Mouse (Mus musculus) hindbrain, embryonic 14.5 days (tissue): ENCODE results near the gene Syvn1. TPM values are rescaled to one million over a fixed set of nuclear protein-coding genes. Genes with fewer than 3 reads are reported as not detected.

Experiments used
- ATAC-seq: fragments of 200-750 bp; cut with Nextera tagmentation; 2 replicates; pipeline ENCODE4 v1.8.0; 2017; ENCODE audit warnings: moderate number of reproducible peaks, mild to moderate bottlenecking, moderate TSS enrichment, moderate library complexity; ENCODE audit not compliant: low FRiP score
- DNase-seq: peaks from one replicate; pipeline ENCODE4 v3.0.0-alpha.2; 2015; ENCODE audit warnings: low spot score
- H3K27ac ChIP-seq: fragments of 300-500 bp; sonication (generic); 2 replicates; pipeline ENCODE4 v1.5.1; 2014; ENCODE audit warnings: mild to moderate bottlenecking, moderate library complexity
- H3K27me3 ChIP-seq: fragments of 300-500 bp; sonication (generic); 2 replicates; pipeline ENCODE4 v1.6.1; 2014; ENCODE audit warnings: mild to moderate bottlenecking, low read length, mixed read lengths; ENCODE audit not compliant: control insufficient read depth, insufficient read depth
- H3K36me3 ChIP-seq: fragments of 300-500 bp; sonication (generic); replicated peaks from 2 replicates; pipeline ENCODE4 v1.6.1; 2014; ENCODE audit not compliant: control insufficient read depth, insufficient read depth
- H3K4me1 ChIP-seq: fragments of 300-500 bp; sonication (generic); replicated peaks from 2 replicates; pipeline ENCODE4 v1.6.1; 2014; ENCODE audit warnings: antibody characterized with exemption, low read length, mixed read lengths; ENCODE audit not compliant: control insufficient read depth, insufficient read depth
- H3K4me2 ChIP-seq: fragments of 300-500 bp; sonication (generic); replicated peaks from 2 replicates; pipeline ENCODE4 v1.6.1; 2014; ENCODE audit warnings: mild to moderate bottlenecking, moderate library complexity
- H3K4me3 ChIP-seq: fragments of 300-500 bp; sonication (generic); replicated peaks from 2 replicates; pipeline ENCODE4 v1.5.1; 2014; ENCODE audit warnings: mild to moderate bottlenecking, low read length
- H3K9ac ChIP-seq: fragments of 300-500 bp; sonication (generic); 2 replicates; pipeline ENCODE4 v1.6.1; 2014
- H3K9me3 ChIP-seq: fragments of 300-500 bp; sonication (generic); 2 replicates; pipeline ENCODE4 v1.6.1; 2016; ENCODE audit warnings: low read length; ENCODE audit not compliant: control insufficient read depth
- WGBS: fragments of 180-500 bp; shearing (Covaris S2); extraction: QIAGEN DNeasy Blood & Tissue Kit; methylation state at CpG from one replicate; pipeline ENCODE4 v1.1.7; 2014; 5-methylcytosine and 5-hydroxymethylcytosine counted together
- polyA plus RNA-seq: library from polyadenylated mRNA; unstranded; fragments of >200 nt; fragmentation: Nextera tagmentation; extraction: Ambion mirVana; gene quantifications from 2 replicates; pipeline ENCODE4 v1.2.1, GENCODE M21; 2014

The Syvn1 gene
- polyA plus RNA-seq, 1 experiment from 2014 or later = 28.7 TPM

DNA sequence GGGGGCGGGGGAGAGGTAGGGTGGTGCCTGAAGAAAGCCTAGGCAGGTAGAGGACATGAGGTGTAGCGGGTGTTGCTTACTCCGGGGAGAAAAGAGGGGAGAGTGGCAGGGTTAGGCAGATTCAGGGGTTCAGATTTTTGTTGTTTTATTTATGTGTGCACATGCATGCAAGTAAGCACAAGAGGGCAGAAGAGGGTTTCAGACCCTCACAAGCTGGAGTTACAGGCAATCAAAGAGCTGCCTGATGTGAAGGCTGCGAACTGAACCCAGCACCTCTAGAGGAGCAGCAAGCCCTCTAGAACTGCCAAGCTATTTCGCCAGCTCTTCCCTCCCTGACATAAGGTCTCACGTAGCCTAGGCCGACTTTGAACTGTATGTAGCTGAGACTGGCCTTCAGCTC lies 29.8 kb upstream of the Syvn1 start:
- Histone ChIP-seq H3K9me3 (no peaks in the 10 kb centered on the region), H3K27ac (no peak overlapping the region), H3K4me1 (0 out of 2 replicates have a peak, but pooled peaks cover 12% of the 10 kb centered on the region), H3K4me3 (no peak overlapping the region), H3K36me3 (no peaks in the 10 kb centered on the region), H3K4me2 (no peak overlapping the region), H3K27me3 (peaks cover 18% of the 10 kb centered on the region), H3K9ac (no peak overlapping the region)
- ATAC-seq (no peak), DNase-seq (no peak)
- 36% methylated on average over 7 of the region's 7 CpGs for WGBS

DNA sequence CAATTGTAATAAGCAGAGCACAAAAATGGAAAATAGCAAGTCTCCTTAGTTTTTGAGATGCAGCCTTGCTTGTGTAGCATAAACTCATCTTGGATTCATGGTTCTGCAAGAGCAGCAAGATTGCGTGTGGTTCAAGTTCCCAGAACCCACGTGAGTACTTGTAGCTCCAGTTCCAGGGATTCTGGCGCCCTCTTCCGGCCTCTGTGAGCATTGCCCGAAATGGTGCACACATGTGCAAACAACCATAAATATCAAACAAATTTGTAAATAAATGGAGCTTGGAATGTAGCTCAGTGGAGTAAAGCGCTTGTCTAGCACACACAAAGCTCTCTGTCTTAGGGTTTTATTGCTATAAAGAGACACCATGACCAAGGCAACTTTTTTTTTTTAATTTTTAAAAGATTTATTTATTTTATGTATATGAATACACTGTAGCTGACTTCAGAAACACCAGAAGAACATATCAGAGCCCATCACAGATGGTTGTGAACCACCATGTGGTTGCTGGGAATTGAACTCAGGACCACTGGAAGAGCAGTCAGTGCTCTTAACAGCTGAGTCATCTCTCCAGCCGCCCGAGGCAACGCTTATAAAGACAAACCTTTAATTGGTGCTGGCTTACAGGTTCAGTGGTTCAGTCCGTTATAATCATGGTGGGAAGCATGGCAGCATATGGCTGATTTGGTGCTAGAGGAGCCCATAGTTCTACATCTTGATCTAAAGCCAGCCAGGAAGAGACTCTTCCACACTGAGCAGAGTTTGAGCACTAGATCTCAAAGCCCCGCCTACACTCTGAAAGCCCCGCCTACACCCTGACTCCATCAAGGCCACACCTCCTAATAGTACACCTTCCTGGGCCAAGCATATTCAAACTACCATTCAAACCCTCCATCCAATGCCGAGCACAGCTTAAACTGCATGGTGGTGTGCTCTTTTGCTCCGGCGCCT lies 28.0 kb upstream of the Syvn1 start:
- H3K9me3 ChIP-seq = no peaks in the 10 kb centered on the region
- H3K27me3 ChIP-seq = peaks cover 18% of the 10 kb centered on the region
- ATAC-seq (no peak), DNase-seq (peak; percentile 86)
- WGBS = 30% methylated on average over 15 of the region's 15 CpGs
- no peaks in the 10 kb centered on the region for H3K36me3 ChIP-seq
- no peak overlapping the region for H3K9ac ChIP-seq
- H3K4me1 ChIP-seq = 0 out of 2 replicates have a peak, but pooled peaks cover 12% of the 10 kb centered on the region
- no peak overlapping the region for H3K4me2 ChIP-seq
- no peak overlapping the region for H3K27ac ChIP-seq
- no peak overlapping the region for H3K4me3 ChIP-seq

DNA sequence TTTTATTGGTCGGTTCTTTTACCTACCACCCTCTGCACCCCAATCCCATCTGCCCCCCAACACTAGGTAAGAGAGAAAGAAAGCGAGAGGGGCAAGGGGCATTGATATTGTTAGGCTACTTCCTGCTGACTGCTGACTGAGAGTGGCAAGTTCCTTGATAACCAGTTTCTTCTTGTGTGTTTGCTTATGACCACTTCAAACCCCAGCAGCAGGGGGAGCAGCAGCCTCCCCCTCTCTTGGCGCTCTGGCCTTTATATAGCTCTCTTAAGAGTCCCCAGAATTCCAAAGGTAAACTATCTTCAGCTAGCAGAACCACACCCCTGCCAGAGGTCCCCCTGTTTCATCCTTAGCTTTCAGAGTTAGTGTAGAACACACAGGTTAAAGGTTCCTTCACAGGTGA lies 26.1 kb upstream of the Syvn1 start:
- no peak overlapping the region for H3K27ac ChIP-seq
- WGBS = 64% methylated on average over 3 of the region's 3 CpGs
- DNase-seq (no peak), ATAC-seq (no peak)
- no peak overlapping the region for H3K9ac ChIP-seq
- no peak overlapping the region for H3K4me3 ChIP-seq
- H3K36me3 ChIP-seq = no peaks in the 10 kb centered on the region
- peaks cover 12% of the 10 kb centered on the region for H3K27me3 ChIP-seq
- H3K4me1 ChIP-seq = 0 out of 2 replicates have a peak, but pooled peaks cover 4% of the 10 kb centered on the region
- no peaks in the 10 kb centered on the region for H3K9me3 ChIP-seq
- H3K4me2 ChIP-seq = no peak overlapping the region

DNA sequence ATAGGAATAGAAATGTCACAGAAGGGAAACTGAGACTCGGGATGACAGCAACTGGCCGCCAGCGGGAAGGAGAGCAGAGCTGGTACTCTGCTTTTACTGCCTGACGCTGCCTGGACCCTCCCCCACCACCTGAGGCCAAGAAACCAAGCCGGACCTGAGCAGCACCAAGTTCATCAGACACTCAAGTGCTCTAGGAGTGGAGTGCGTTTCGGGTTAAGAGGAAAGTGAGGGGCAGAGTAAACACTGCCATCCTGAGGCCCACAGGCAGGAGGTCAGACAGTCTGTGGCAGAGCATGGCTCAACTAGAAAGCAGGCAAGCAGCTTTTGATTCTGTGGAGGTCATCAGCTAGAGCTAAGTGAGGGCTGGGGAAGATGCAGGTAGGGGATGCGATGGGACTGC lies 23.3 kb upstream of the Syvn1 start:
- no peak for ATAC-seq
- WGBS = 71% methylated on average over 8 of the region's 8 CpGs

DNA sequence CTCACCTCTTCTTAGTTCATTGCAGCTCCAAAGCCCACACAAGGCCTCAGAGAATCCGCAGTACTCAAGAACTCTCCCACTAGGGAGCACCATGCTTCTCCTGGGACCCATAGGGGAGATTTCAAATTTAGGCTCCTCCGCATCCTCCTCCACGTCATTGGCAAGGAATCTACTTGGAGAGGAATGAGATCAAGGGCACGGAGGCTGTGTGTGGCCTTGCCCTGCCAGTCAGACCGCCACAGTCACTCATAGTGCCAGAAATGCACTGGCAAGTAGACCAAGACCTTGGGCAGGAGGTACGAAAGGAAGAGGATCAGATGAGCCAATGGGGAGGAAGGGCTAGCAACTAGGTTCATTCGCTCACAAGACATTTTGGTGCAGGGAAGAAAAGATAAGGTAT lies 22.4 kb upstream of the Syvn1 start:
- ATAC-seq = no peak
- no peak overlapping the region for H3K9ac ChIP-seq
- H3K27ac ChIP-seq = no peak overlapping the region
- H3K4me2 ChIP-seq = no peak overlapping the region
- no peaks in the 10 kb centered on the region for H3K27me3 ChIP-seq
- H3K4me3 ChIP-seq = no peak overlapping the region
- H3K9me3 ChIP-seq = no peaks in the 10 kb centered on the region
- WGBS = 88% methylated on average over 7 of the region's 7 CpGs
- no peaks in the 10 kb centered on the region for H3K36me3 ChIP-seq
- H3K4me1 ChIP-seq = no peaks in the 10 kb centered on the region
- no peak for DNase-seq

More for the DNA sequence above, 23.3 kb upstream of the Syvn1 start:
- H3K9ac ChIP-seq = no peak overlapping the region
- H3K9me3 ChIP-seq = no peaks in the 10 kb centered on the region
- no peak for DNase-seq
- no peak overlapping the region for H3K4me2 ChIP-seq
- H3K27ac ChIP-seq = no peak overlapping the region
- H3K27me3 ChIP-seq = no peaks in the 10 kb centered on the region
- H3K4me1 ChIP-seq = no peaks in the 10 kb centered on the region
- H3K4me3 ChIP-seq = no peak overlapping the region
- H3K36me3 ChIP-seq = no peaks in the 10 kb centered on the region

DNA sequence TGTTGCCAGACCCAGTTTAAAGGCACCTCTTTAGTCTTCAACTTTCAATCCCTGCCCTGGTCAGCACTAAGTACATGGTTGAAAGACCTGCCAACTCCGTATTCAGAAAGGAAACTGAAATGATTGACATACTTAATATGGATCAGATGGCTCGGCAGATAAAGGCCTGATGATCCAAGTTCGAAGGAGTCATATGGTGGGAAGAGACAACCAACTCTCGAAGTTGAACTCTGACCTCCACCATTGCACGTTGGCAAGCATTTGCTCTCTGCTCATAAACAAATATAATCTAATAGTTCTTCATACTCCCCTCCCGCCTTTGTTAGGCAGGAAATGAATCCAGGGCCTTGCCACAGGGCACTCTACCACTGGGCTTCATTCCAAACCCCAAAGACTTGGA lies 17.4 kb upstream of the Syvn1 start:
- DNase-seq = no peak
- no peak overlapping the region for H3K4me3 ChIP-seq
- H3K27me3 ChIP-seq = no peaks in the 10 kb centered on the region
- no peaks in the 10 kb centered on the region for H3K36me3 ChIP-seq
- 83% methylated on average over 6 of the region's 6 CpGs for WGBS
- H3K4me2 ChIP-seq = no peak overlapping the region
- no peak overlapping the region for H3K27ac ChIP-seq
- no peak overlapping the region for H3K9ac ChIP-seq
- H3K4me1 ChIP-seq = no peaks in the 10 kb centered on the region
- ATAC-seq = no peak
- H3K9me3 ChIP-seq = no peaks in the 10 kb centered on the region

DNA sequence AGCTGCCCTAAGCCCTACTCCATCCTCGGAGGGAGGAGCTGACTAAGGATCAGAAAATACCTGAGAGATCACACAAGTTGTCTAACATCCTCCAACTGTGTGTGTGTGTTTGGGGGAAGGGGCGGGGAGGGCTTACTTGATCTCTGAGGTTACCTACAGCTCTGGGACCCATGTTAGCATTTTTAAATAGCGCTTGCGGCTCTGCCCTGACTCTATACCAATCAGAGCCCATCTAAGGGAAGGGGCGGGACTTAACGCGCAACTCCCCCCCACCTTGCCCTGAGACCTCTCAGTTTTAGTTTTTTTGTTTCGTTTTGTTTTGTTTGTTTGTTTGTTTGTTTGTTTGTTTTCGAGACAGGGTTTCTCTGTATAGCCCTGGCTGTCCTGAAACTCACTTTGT lies 16.9 kb upstream of the Syvn1 start:
- Histone ChIP-seq H3K9me3 (no peaks in the 10 kb centered on the region), H3K27me3 (no peaks in the 10 kb centered on the region), H3K9ac (no peak overlapping the region), H3K4me3 (no peak overlapping the region), H3K4me1 (no peaks in the 10 kb centered on the region), H3K36me3 (no peaks in the 10 kb centered on the region), H3K27ac (no peak overlapping the region), H3K4me2 (no peak overlapping the region)
- no peak for ATAC-seq
- 83% methylated on average over 9 of the region's 9 CpGs for WGBS
- no peak for DNase-seq

DNA sequence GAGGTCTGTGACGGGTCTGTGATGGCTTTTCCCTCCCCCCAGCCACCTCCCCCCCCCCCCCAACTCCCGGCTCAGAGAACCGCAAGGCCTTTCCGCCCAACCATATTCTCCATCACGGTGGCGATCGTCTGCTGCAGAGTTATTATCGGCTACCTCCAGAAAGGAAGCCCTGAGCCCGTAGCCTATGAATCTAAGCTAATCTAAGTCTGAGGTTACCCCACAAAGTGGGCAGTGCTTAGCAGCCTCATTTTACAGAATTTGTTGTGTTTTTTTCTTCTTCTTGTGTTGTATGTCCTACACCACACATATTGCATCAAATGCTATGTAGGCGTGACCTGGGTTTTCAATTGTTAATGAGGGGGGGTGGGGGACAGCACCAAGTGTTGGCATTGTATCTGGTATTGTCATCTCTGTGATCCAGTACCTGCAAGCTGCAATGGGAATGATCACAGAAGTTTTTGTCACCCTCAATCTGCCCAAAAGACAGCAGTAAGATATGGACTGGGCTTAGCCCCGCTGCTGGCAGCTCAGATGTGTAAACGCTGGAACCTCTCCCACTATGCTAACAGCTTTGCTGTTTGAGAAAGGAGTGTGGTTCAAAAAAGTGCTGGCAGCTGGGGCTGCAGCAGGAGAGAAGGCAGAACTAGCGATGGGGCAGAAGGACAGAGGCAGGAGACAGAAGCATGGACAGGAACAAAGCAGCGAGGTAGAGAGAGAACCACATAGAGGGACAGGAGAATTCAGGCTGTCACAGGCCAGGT lies 15.7 kb upstream of the Syvn1 start:
- WGBS = 74% methylated on average over 14 of the region's 14 CpGs
- Histone ChIP-seq H3K27ac (no peak overlapping the region), H3K4me2 (no peak overlapping the region)

DNA sequence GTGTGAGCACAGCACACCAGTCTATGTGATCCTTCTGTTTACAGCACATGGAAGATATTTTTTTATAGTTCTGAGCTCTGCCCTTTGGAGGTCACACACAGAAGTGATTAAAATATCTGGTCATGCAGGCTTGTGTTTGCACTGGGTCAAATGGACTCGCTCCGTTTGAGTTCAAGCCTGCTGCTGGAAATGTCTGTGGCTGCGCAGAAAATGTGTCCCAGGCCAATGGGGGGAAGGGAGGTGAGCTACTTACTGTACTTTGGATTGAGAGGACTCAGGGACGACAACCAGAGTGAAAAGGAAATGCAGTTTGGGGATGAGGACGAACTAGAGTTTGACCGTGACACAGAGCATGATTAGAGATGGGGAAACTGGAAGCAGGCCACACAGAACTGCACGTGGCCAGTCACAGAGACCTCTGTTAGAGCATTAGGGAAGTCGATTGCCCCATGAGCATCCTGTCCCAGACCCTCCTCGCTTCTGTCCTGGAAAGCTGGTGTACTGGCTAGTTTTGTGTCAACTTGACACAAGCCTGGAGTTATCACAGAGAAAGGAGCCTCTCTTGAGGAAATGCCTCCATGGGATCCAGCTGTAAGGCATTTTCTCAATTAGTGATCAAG lies 10.3 kb upstream of the Syvn1 start:
- ATAC-seq (no peak), DNase-seq (no peak)
- H3K9me3 ChIP-seq = no peaks in the 10 kb centered on the region
- no peak overlapping the region for H3K9ac ChIP-seq
- H3K4me3 ChIP-seq = no peak overlapping the region
- no peaks in the 10 kb centered on the region for H3K4me1 ChIP-seq
- H3K36me3 ChIP-seq = no peaks in the 10 kb centered on the region
- 79% methylated on average over 9 of the region's 9 CpGs for WGBS
- no peak overlapping the region for H3K4me2 ChIP-seq
- H3K27me3 ChIP-seq = no peaks in the 10 kb centered on the region
- no peak overlapping the region for H3K27ac ChIP-seq

More for the DNA sequence above, 15.7 kb upstream of the Syvn1 start:
- ATAC-seq (no peak), DNase-seq (no peak)
- Histone ChIP-seq H3K9me3 (no peaks in the 10 kb centered on the region), H3K9ac (no peak overlapping the region), H3K4me3 (no peak overlapping the region), H3K36me3 (no peaks in the 10 kb centered on the region), H3K27me3 (no peaks in the 10 kb centered on the region), H3K4me1 (no peaks in the 10 kb centered on the region)
